In genomic region chr3:42110976-42111847, GRCm38 (mm10) we compare ENCODE assay signal across 8 mouse cellular contexts.
DNase-seq lines count a peak whose midpoint lies in the region; ATAC-seq and TF ChIP-seq lines count a peak whose summit lies in the region.

No protein-coding gene starts in this region.

- no peaks in the 10 kb centered on the region for H3K27me3 ChIP-seq in kidney, embryonic 14.5 days (ENCODE audit: control insufficient read depth, insufficient read depth, low read length)
- no peaks in the 10 kb centered on the region for H3K27me3 ChIP-seq in limb, embryonic 13.5 days
- H3K27me3 ChIP-seq in neural tube, embryonic 14.5 days (ENCODE audit: control insufficient read depth, insufficient read depth, low read length), result no peaks in the 10 kb centered on the region

- H3K9ac ChIP-seq in kidney, embryonic 14.5 days (ENCODE audit: low read depth, low read length), result no peak overlapping the region
- H3K9ac ChIP-seq in limb, embryonic 13.5 days, result no peak overlapping the region
- H3K9ac ChIP-seq in neural tube, embryonic 14.5 days (replicated peaks; ENCODE audit: low read depth, low read length), result no peak overlapping the region

- peak; percentile 54 for TF ChIP-seq CTCF in gastrocnemius, adult 2 months (IDR thresholded peaks at IDR 0.05)

- peak overlapping the region; percentile 45 for H3K4me3 ChIP-seq in gastrocnemius, adult 2 months
- H3K4me3 ChIP-seq in kidney, embryonic 14.5 days (ENCODE audit: low read length), result no peak overlapping the region
- H3K4me3 ChIP-seq in limb, embryonic 13.5 days, result no peak overlapping the region
- H3K4me3 ChIP-seq in neural tube, embryonic 14.5 days (ENCODE audit: low read depth, low read length), result no peak overlapping the region

- no peak overlapping the region for H3K27ac ChIP-seq in gastrocnemius, adult 2 months
- no peak overlapping the region for H3K27ac ChIP-seq in kidney, embryonic 14.5 days (ENCODE audit: low read depth, low read length)
- no peak overlapping the region for H3K27ac ChIP-seq in limb, embryonic 13.5 days
- H3K27ac ChIP-seq in neural tube, embryonic 14.5 days (ENCODE audit: low read depth, low read length), result no peak overlapping the region

- peak; percentile 84 for ATAC-seq in kidney, embryonic 14.5 days (ENCODE audit: low FRiP score, low TSS enrichment)
- ATAC-seq in limb, embryonic 13.5 days (ENCODE audit: low FRiP score, low read depth), result peak; percentile 83
- ATAC-seq in neural tube, embryonic 14.5 days (ENCODE audit: low read depth), result peak; percentile 96
- ATAC-seq in megakaryocyte progenitor cell, adult 5-6 weeks (replicated peaks; ENCODE audit: poor library complexity), result no peak

- H3K4me1 ChIP-seq in kidney, embryonic 14.5 days (ENCODE audit: control insufficient read depth, insufficient read depth, low read length), result no peaks in the 10 kb centered on the region
- H3K4me1 ChIP-seq in limb, embryonic 13.5 days, result 0 out of 2 replicates have a peak, but pooled peaks cover 3% of the 10 kb centered on the region
- H3K4me1 ChIP-seq in neural tube, embryonic 14.5 days (ENCODE audit: control insufficient read depth, insufficient read depth, low read length), result no peaks in the 10 kb centered on the region

- 37% methylated on average over 13 of the region's 13 CpGs for WGBS in kidney, embryonic 14.5 days
- WGBS in limb, embryonic 13.5 days, result 41% methylated on average over 13 of the region's 13 CpGs
- 23% methylated on average over 13 of the region's 13 CpGs for WGBS in neural tube, embryonic 14.5 days

- peak overlapping the region; percentile 19; the same call in 1 of the 2 replicates for H3K4me2 ChIP-seq in kidney, embryonic 14.5 days (replicated peaks; ENCODE audit: low read depth, low read length)
- 0 out of 2 replicates have a peak overlapping the region, but pooled peaks have one; percentile 14 for H3K4me2 ChIP-seq in limb, embryonic 13.5 days (replicated peaks)
- H3K4me2 ChIP-seq in neural tube, embryonic 14.5 days (ENCODE audit: low read depth, low read length), result peak overlapping the region; percentile 25; the same call in 1 of the 2 replicates

- no peak for DNase-seq in gastrocnemius, adult 2 months
- DNase-seq in gastrocnemius, postnatal 36 days, result no peak
- peak; percentile 32 to 48 for DNase-seq in cerebellum, postnatal 36 days
- peak; percentile 72 to 89 for DNase-seq in frontal cortex, postnatal 36 days (ENCODE audit: low spot score in 2 of 2)

- intact Hi-C loops in gastrocnemius, adult 2 months (cut with DNase I), result no loop called here
- intact Hi-C loops in gastrocnemius, postnatal 36 days (cut with DNase I), result no loop called here

- H3K36me3 ChIP-seq in kidney, embryonic 14.5 days (ENCODE audit: control insufficient read depth, insufficient read depth, low read length), result no peaks in the 10 kb centered on the region
- H3K36me3 ChIP-seq in limb, embryonic 13.5 days, result no peaks in the 10 kb centered on the region
- H3K36me3 ChIP-seq in neural tube, embryonic 14.5 days (ENCODE audit: control insufficient read depth, insufficient read depth, low read length), result no peaks in the 10 kb centered on the region

- H3K9me3 ChIP-seq in kidney, embryonic 14.5 days (ENCODE audit: control insufficient read depth, low read length), result no peaks in the 10 kb centered on the region
- no peaks in the 10 kb centered on the region for H3K9me3 ChIP-seq in limb, embryonic 13.5 days
- H3K9me3 ChIP-seq in neural tube, embryonic 14.5 days (ENCODE audit: control insufficient read depth, low read length), result no peaks in the 10 kb centered on the region

Comparison
In these comparisons a context has a peak if more than half of its experiments do, and no peak if none do; other contexts are left out.
1. DNase-seq: peak in cerebellum, postnatal 36 days (2 of 2) and frontal cortex, postnatal 36 days (2 of 2); none in gastrocnemius, adult 2 months (single experiment) and gastrocnemius, postnatal 36 days (0 of 2).
2. Peak in every context shown above with its lines, with median percentiles within 50 percentile points of each other: H3K4me2 ChIP-seq.